Mouse (Mus musculus): ENCODE data around the gene Med18. TPM values are rescaled to one million over a fixed set of nuclear protein-coding genes. Genes with fewer than 3 reads are reported as not detected.
A peak's percentile ranks its signal among the peaks of the same experiment; 100 is the strongest.

Med18 gene
- polyA plus RNA-seq, 1 experiment = not detected

- TF ChIP-seq CTCF (IDR thresholded peaks at IDR 0.05; ENCODE audit: insufficient read depth, low read depth, low read length) (no peak), POLR2A (IDR thresholded peaks at IDR 0.05; ENCODE audit: insufficient read depth, low read depth, low read length) (no peak)
- no peak overlapping the region for H3K27ac ChIP-seq (ENCODE audit: insufficient read depth, low read depth, low read length)
- no peaks in the 10 kb centered on the region for H3K4me1 ChIP-seq (ENCODE audit: control insufficient read depth, insufficient read depth, low read length)
- 48% methylated on average over 11 of the region's 11 CpGs for WGBS
- no peak overlapping the region for H3K4me3 ChIP-seq (ENCODE audit: insufficient read depth, low read depth, low read length)
These were observed 25.9 kb downstream of the Med18 start for GRCm38 (mm10) chr4:132437857-132438256.

DNA sequence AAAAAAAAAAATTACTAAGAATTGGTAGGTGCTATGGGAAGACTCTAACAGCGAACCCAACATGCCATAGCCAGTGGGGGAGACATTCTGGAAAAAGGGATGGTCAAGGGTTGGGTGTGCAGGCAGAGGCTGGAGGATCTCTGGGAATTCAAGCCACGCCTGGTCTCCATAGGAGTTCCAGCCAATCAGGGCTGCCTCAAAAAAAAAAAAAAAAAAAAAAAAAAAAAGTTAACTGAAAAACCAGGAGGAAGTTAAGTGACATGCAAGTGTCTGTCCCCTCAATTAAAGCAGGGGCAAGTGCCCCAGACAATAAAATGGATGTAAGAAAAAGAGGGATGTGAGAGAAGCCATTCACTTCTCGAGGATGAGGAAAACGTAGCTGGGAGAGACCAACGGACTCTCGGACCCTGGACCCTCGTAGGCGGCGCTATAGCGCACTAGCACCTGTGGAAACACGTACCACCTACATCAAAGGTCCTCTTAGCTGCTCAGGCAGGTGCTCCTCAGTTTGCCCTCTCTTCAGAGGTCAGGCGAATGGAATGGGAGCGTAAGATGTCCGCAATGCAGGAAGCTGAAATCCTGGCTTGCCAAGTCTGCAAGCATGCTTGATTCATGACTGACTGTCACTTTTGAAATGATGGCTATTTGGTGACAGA, 30.9 kb downstream of the Med18 start:
- 17% methylated on average over 14 of the region's 14 CpGs for WGBS
- no peak overlapping the region for H3K4me3 ChIP-seq (ENCODE audit: insufficient read depth, low read depth, low read length)
- no peak for TF ChIP-seq CTCF (IDR thresholded peaks at IDR 0.05; ENCODE audit: insufficient read depth, low read depth, low read length)
- H3K27ac ChIP-seq (ENCODE audit: insufficient read depth, low read depth, low read length) = no peak overlapping the region
- H3K4me1 ChIP-seq (ENCODE audit: control insufficient read depth, insufficient read depth, low read length) = peaks cover 2% of the 10 kb centered on the region

- 62% methylated on average over 9 of the region's 9 CpGs for WGBS
- TF ChIP-seq POLR2A (IDR thresholded peaks at IDR 0.05; ENCODE audit: insufficient read depth, low read depth, low read length) (no peak), CTCF (IDR thresholded peaks at IDR 0.05; ENCODE audit: insufficient read depth, low read depth, low read length) (no peak)
- Histone ChIP-seq H3K4me3 (ENCODE audit: insufficient read depth, low read depth, low read length) (no peak overlapping the region), H3K4me1 (ENCODE audit: control insufficient read depth, insufficient read depth, low read length) (peaks cover 2% of the 10 kb centered on the region), H3K27ac (ENCODE audit: insufficient read depth, low read depth, low read length) (no peak overlapping the region)
These were observed 35.6 kb downstream of the Med18 start for GRCm38 (mm10) chr4:132428022-132428542.

DNA sequence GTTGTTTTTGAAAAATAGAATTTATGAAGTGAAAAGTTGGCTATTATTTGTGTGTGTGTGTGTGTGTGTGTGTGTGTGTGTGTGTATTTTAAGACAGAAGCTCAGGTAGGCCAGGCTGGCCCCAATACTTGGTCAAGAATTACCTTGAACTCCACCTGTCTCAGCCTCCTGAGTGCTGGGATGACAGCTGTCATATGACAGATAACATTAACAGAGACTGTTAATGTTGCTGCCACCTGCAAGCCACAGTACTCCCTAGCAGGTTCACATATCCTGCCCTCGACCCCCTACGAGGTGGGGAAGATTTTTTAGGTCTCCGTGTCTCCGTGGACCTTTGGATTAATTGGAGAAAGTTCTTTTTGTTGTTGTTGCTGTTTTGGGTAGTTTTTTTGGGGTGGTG, 36.2 kb downstream of the Med18 start:
- Histone ChIP-seq H3K4me1 (ENCODE audit: control insufficient read depth, insufficient read depth, low read length) (peaks cover 2% of the 10 kb centered on the region), H3K4me3 (ENCODE audit: insufficient read depth, low read depth, low read length) (no peak overlapping the region), H3K27ac (ENCODE audit: insufficient read depth, low read depth, low read length) (no peak overlapping the region)
- WGBS = 71% methylated on average over 4 of the region's 4 CpGs
- TF ChIP-seq CTCF (IDR thresholded peaks at IDR 0.05; ENCODE audit: insufficient read depth, low read depth, low read length) = no peak
- no peak for TF ChIP-seq POLR2A (IDR thresholded peaks at IDR 0.05; ENCODE audit: insufficient read depth, low read depth, low read length)

- Histone ChIP-seq H3K4me3 (ENCODE audit: insufficient read depth, low read depth, low read length) (no peak overlapping the region), H3K4me1 (ENCODE audit: control insufficient read depth, insufficient read depth, low read length) (peaks cover 2% of the 10 kb centered on the region), H3K27ac (ENCODE audit: insufficient read depth, low read depth, low read length) (no peak overlapping the region)
- no peak for TF ChIP-seq POLR2A (IDR thresholded peaks at IDR 0.05; ENCODE audit: insufficient read depth, low read depth, low read length)
- TF ChIP-seq CTCF (IDR thresholded peaks at IDR 0.05; ENCODE audit: insufficient read depth, low read depth, low read length) = no peak
- WGBS = 50% methylated on average over 2 of the region's 2 CpGs
These were observed 37.7 kb downstream of the Med18 start for GRCm38 (mm10) chr4:132426021-132426420.

DNA sequence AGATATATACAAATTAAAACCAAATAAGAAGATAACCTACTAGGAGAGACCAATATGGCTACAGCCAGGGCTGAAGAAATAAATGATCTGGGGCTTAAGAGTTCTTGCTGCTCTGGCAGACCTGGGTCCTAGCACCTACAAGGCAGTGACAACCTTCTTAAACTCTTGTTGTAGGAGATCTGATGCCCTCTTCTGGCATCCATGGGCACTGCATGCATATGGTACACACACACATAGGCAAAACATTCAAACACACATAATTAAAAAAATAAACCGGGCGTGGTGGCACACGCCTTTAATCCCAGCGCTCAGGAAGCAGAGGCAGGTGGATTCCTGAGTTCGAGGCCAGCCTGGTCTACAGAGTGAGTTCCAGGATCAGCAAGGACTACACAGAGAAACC, 39.0 kb downstream of the Med18 start:
- 94% methylated on average over 5 of the region's 5 CpGs for WGBS
- Histone ChIP-seq H3K4me3 (ENCODE audit: insufficient read depth, low read depth, low read length) (no peak overlapping the region), H3K27ac (ENCODE audit: insufficient read depth, low read depth, low read length) (no peak overlapping the region), H3K4me1 (ENCODE audit: control insufficient read depth, insufficient read depth, low read length) (peaks cover 2% of the 10 kb centered on the region)
- TF ChIP-seq POLR2A (IDR thresholded peaks at IDR 0.05; ENCODE audit: insufficient read depth, low read depth, low read length) (no peak), CTCF (IDR thresholded peaks at IDR 0.05; ENCODE audit: insufficient read depth, low read depth, low read length) (no peak)

- Histone ChIP-seq H3K4me1 (ENCODE audit: control insufficient read depth, insufficient read depth, low read length) (no peaks in the 10 kb centered on the region), H3K27ac (ENCODE audit: insufficient read depth, low read depth, low read length) (peak within 1 kb of the TSS; percentile 50), H3K4me3 (ENCODE audit: insufficient read depth, low read depth, low read length) (peak within 1 kb of the TSS; percentile 91)
- no peak for TF ChIP-seq POLR2A (IDR thresholded peaks at IDR 0.05; ENCODE audit: insufficient read depth, low read depth, low read length)
- no peak for TF ChIP-seq CTCF (IDR thresholded peaks at IDR 0.05; ENCODE audit: insufficient read depth, low read depth, low read length)
- under 1% methylated on average over 73 of the region's 73 CpGs for WGBS
These were observed 41.6 kb downstream of the Med18 start, which contains the start of gene Phactr4 for GRCm38 (mm10) chr4:132421923-132422782. Gene Phactr4 (minus strand): TSS chr4:132422489.

GRCm38 (mm10) chr4:132421556-132421922, 42.2 kb downstream of the Med18 start:
- under 1% methylated on average over 13 of the region's 13 CpGs for WGBS
- no peak for TF ChIP-seq POLR2A (IDR thresholded peaks at IDR 0.05; ENCODE audit: insufficient read depth, low read depth, low read length)
- no peak for TF ChIP-seq CTCF (IDR thresholded peaks at IDR 0.05; ENCODE audit: insufficient read depth, low read depth, low read length)
- peak overlapping the region; percentile 91 for H3K4me3 ChIP-seq (ENCODE audit: insufficient read depth, low read depth, low read length)
- H3K4me1 ChIP-seq (ENCODE audit: control insufficient read depth, insufficient read depth, low read length) = no peaks in the 10 kb centered on the region
- no peak overlapping the region; the same call in 1 of the 2 replicates for H3K27ac ChIP-seq (ENCODE audit: insufficient read depth, low read depth, low read length)

- WGBS = 73% methylated on average over 5 of the region's 5 CpGs
- H3K4me3 ChIP-seq (ENCODE audit: insufficient read depth, low read depth, low read length) = no peak overlapping the region
- H3K27ac ChIP-seq (ENCODE audit: insufficient read depth, low read depth, low read length) = no peak overlapping the region
- no peaks in the 10 kb centered on the region for H3K4me1 ChIP-seq (ENCODE audit: control insufficient read depth, insufficient read depth, low read length)
- no peak for TF ChIP-seq CTCF (IDR thresholded peaks at IDR 0.05; ENCODE audit: insufficient read depth, low read depth, low read length)
- no peak for TF ChIP-seq POLR2A (IDR thresholded peaks at IDR 0.05; ENCODE audit: insufficient read depth, low read depth, low read length)
These were observed 43.2 kb downstream of the Med18 start for GRCm38 (mm10) chr4:132420471-132420870.
